Mouse (Mus musculus) forebrain, embryonic 11.5 days (tissue): ENCODE measurements at regions not wholly inside any gene's neighbourhood (a gene's known extent, or its start where the extent isn't known, plus 50 kb on each side); places are given as distances from the start of the nearest gene placed in this dataset.

Experiments
- ATAC-seq: fragments of 200-750 bp; cut with Nextera tagmentation; replicated peaks from 2 replicates; pipeline ENCODE4 v1.8.0; 2017; ENCODE audit warnings: moderate TSS enrichment; ENCODE audit not compliant: low FRiP score
- DNase-seq: peaks from one replicate; pipeline ENCODE4 v3.0.0-alpha.2; 2017; ENCODE audit warnings: low spot score
- H3K27ac ChIP-seq: fragments of 300-500 bp; sonication (generic); 2 replicates; pipeline ENCODE4 v1.5.1; 2014; ENCODE audit warnings: low read depth, low read length
- H3K27me3 ChIP-seq: fragments of 300-500 bp; sonication (generic); 2 replicates; pipeline ENCODE4 v1.6.1; 2014; ENCODE audit warnings: mild to moderate bottlenecking, low read length, mixed read lengths; ENCODE audit not compliant: control insufficient read depth, insufficient read depth
- H3K36me3 ChIP-seq: fragments of 300-500 bp; sonication (generic); 2 replicates; pipeline ENCODE4 v1.6.1; 2014; ENCODE audit warnings: mild to moderate bottlenecking, low read length, moderate library complexity, mixed read lengths; ENCODE audit not compliant: control insufficient read depth, insufficient read depth
- H3K4me1 ChIP-seq: fragments of 300-500 bp; sonication (generic); replicated peaks from 2 replicates; pipeline ENCODE4 v1.6.1; 2014; ENCODE audit warnings: low read length, mixed read lengths; ENCODE audit not compliant: control insufficient read depth, insufficient read depth
- H3K4me2 ChIP-seq: fragments of 300-500 bp; sonication (generic); 2 replicates; pipeline ENCODE4 v1.6.1; 2014; ENCODE audit warnings: low read depth, mild to moderate bottlenecking, low read length, moderate library complexity, mixed read lengths; ENCODE audit not compliant: severe bottlenecking
- H3K4me3 ChIP-seq: fragments of 300-500 bp; sonication (generic); 2 replicates; pipeline ENCODE4 v1.5.1; 2014; ENCODE audit warnings: low read depth, low read length
- H3K9ac ChIP-seq: fragments of 300-500 bp; sonication (generic); 2 replicates; pipeline ENCODE4 v1.6.1; 2014; ENCODE audit warnings: low read length
- H3K9me3 ChIP-seq: fragments of 300-500 bp; sonication (generic); 2 replicates; pipeline ENCODE4 v1.6.1; 2016; ENCODE audit warnings: low read length, mixed read lengths; ENCODE audit not compliant: control insufficient read depth
- WGBS: fragments of 180-500 bp; shearing (Covaris S2); extraction: QIAGEN DNeasy Blood & Tissue Kit; methylation state at CpG from one replicate; pipeline ENCODE4 v1.1.7; 2014; 5-methylcytosine and 5-hydroxymethylcytosine counted together

- peak; percentile 49 for DNase-seq
- no peaks in the 10 kb centered on the region for H3K27me3 ChIP-seq
- H3K36me3 ChIP-seq = no peaks in the 10 kb centered on the region
- no peak overlapping the region for H3K4me2 ChIP-seq
- H3K9ac ChIP-seq = no peak overlapping the region
- no peaks in the 10 kb centered on the region for H3K4me1 ChIP-seq
- no peak for ATAC-seq
- no peaks in the 10 kb centered on the region for H3K9me3 ChIP-seq
- no peak overlapping the region for H3K27ac ChIP-seq
- WGBS = 73% methylated on average over 11 of the region's 11 CpGs
- no peak overlapping the region for H3K4me3 ChIP-seq
Observed at GRCm38 (mm10) chr7:78085783-78086565, 651.8 kb downstream of the Ntrk3 start.

DNA sequence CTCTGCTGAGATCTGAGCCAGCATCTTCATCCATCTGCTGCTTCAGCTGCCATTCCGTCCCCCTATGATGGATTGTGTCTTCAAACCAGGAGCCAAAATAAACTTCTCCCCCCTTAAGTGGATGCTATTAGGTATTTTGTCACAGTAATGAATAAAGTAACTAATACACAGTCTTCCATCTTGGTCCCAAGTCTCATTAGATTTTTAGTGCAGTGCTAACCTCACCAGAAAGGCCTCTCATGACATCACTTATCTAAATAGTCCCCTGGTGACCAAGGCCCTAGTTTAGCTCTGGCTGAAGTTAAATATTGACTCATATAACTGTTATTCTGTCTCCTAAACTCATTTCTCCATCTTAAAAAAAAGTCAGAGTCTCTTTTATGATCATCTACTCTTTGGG is 658.1 kb downstream of the Ntrk3 start:
- no peaks in the 10 kb centered on the region for H3K4me1 ChIP-seq
- ATAC-seq = no peak
- H3K27me3 ChIP-seq = no peaks in the 10 kb centered on the region
- H3K36me3 ChIP-seq = no peaks in the 10 kb centered on the region
- H3K9me3 ChIP-seq = no peaks in the 10 kb centered on the region
- H3K9ac ChIP-seq = no peak overlapping the region
- WGBS = 90% methylated on average over 1 of the region's 1 CpGs
- no peak overlapping the region for H3K4me2 ChIP-seq
- no peak overlapping the region for H3K27ac ChIP-seq
- no peak for DNase-seq
- no peak overlapping the region for H3K4me3 ChIP-seq

- ATAC-seq (no peak), DNase-seq (no peak)
- Histone ChIP-seq H3K4me2 (no peak overlapping the region), H3K27ac (no peak overlapping the region), H3K4me1 (no peaks in the 10 kb centered on the region), H3K9me3 (no peaks in the 10 kb centered on the region), H3K9ac (no peak overlapping the region), H3K36me3 (no peaks in the 10 kb centered on the region), H3K4me3 (no peak overlapping the region), H3K27me3 (no peaks in the 10 kb centered on the region)
- WGBS = 75% methylated on average over 7 of the region's 7 CpGs
Observed at GRCm38 (mm10) chr7:78071131-78071530, 666.7 kb downstream of the Ntrk3 start.

DNA sequence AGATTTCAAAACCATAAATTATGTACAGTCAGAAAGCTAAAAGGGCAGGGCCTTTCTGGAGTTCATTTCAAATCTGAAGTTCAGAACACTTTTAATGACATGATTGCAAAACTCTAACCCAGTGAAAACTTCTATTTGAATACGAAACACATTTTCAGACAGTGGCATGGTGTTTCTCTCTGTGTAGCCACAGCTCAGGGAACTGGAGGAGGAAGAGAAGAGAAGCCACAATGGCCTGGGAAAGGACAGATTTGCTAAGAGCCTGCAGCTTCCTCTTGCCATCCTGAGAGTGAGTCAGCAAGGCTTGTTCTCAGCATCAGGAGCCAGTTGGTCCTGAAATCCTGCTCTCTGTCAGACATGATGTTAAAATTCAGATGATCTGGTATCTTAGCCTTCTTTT is 676.2 kb downstream of the Ntrk3 start:
- Histone ChIP-seq H3K4me2 (no peak overlapping the region), H3K27ac (no peak overlapping the region), H3K9me3 (no peaks in the 10 kb centered on the region), H3K27me3 (no peaks in the 10 kb centered on the region), H3K4me1 (no peaks in the 10 kb centered on the region), H3K4me3 (no peak overlapping the region), H3K9ac (no peak overlapping the region), H3K36me3 (no peaks in the 10 kb centered on the region)
- WGBS = 81% methylated on average over 1 of the region's 1 CpGs
- DNase-seq (no peak), ATAC-seq (no peak)

GRCm38 (mm10) chr7:78049606-78050005 is 688.2 kb downstream of the Ntrk3 start:
- Histone ChIP-seq H3K4me2 (no peak overlapping the region), H3K4me3 (no peak overlapping the region), H3K36me3 (no peaks in the 10 kb centered on the region), H3K9ac (no peak overlapping the region), H3K4me1 (no peaks in the 10 kb centered on the region), H3K9me3 (no peaks in the 10 kb centered on the region), H3K27me3 (no peaks in the 10 kb centered on the region), H3K27ac (no peak overlapping the region)
- ATAC-seq (no peak), DNase-seq (no peak)
- WGBS = 70% methylated on average over 3 of the region's 3 CpGs

- H3K4me2 ChIP-seq = no peak overlapping the region
- no peaks in the 10 kb centered on the region for H3K9me3 ChIP-seq
- WGBS = 70% methylated on average over 5 of the region's 5 CpGs
- H3K4me1 ChIP-seq = no peaks in the 10 kb centered on the region
- no peaks in the 10 kb centered on the region for H3K36me3 ChIP-seq
- no peak for DNase-seq
- H3K27me3 ChIP-seq = no peaks in the 10 kb centered on the region
- H3K4me3 ChIP-seq = no peak overlapping the region
- no peak overlapping the region for H3K27ac ChIP-seq
- no peak overlapping the region for H3K9ac ChIP-seq
- ATAC-seq = no peak
Observed at GRCm38 (mm10) chr7:78045456-78045855, 692.4 kb downstream of the Ntrk3 start.

GRCm38 (mm10) chr7:78031032-78031431 is 706.8 kb downstream of the Ntrk3 start:
- Histone ChIP-seq H3K4me2 (no peak overlapping the region), H3K4me3 (no peak overlapping the region), H3K4me1 (no peaks in the 10 kb centered on the region), H3K9ac (no peak overlapping the region), H3K36me3 (no peaks in the 10 kb centered on the region), H3K27ac (no peak overlapping the region), H3K9me3 (no peaks in the 10 kb centered on the region), H3K27me3 (no peaks in the 10 kb centered on the region)
- ATAC-seq = no peak
- no peak for DNase-seq
- WGBS = 82% methylated on average over 2 of the region's 2 CpGs

DNA sequence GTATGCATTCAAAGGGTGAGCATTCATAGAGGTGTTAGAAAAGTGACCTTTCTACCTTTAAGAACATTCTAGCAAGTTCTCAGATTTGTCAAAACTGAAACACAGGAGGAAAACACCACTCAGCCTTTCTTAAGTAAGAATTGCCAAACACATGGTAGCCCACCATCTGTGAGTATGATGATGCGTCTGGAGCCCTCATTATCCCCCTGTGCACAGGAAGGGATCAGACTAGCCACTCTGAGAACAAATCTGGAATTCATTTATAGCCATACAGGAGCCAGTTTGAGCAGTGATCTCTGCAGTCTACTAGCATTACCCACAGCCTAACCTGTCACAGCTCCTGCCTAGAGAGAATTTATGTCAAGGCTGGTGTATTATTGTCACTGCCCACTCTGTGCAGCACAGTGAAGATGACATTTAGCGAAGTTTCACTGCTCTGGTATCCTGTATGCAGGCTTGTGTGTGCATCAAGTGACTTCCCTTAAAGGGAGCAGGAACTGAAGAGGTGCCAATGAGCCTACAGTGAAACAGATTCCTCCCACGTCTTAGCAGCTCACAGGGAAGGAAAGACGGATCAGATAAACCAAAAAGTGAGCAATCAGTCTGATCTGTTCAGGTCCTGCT is 710.7 kb downstream of the Ntrk3 start:
- Histone ChIP-seq H3K9me3 (no peaks in the 10 kb centered on the region), H3K36me3 (no peaks in the 10 kb centered on the region), H3K27me3 (no peaks in the 10 kb centered on the region), H3K4me3 (no peak overlapping the region), H3K4me2 (no peak overlapping the region), H3K27ac (no peak overlapping the region), H3K4me1 (no peaks in the 10 kb centered on the region), H3K9ac (no peak overlapping the region)
- DNase-seq (no peak), ATAC-seq (no peak)
- WGBS = 69% methylated on average over 4 of the region's 4 CpGs

GRCm38 (mm10) chr7:78023591-78023990 is 714.2 kb downstream of the Ntrk3 start:
- no peak overlapping the region for H3K9ac ChIP-seq
- 94% methylated on average over 1 of the region's 1 CpGs for WGBS
- no peak overlapping the region for H3K27ac ChIP-seq
- H3K36me3 ChIP-seq = no peaks in the 10 kb centered on the region
- ATAC-seq (no peak), DNase-seq (no peak)
- no peaks in the 10 kb centered on the region for H3K4me1 ChIP-seq
- H3K4me2 ChIP-seq = no peak overlapping the region
- H3K9me3 ChIP-seq = no peaks in the 10 kb centered on the region
- H3K4me3 ChIP-seq = no peak overlapping the region
- H3K27me3 ChIP-seq = no peaks in the 10 kb centered on the region
